Mouse (Mus musculus): Measurements from ENCODE around the gene Med11.

- TF ChIP-seq CTCF (IDR thresholded peaks at IDR 0.05; ENCODE audit: borderline replicate concordance, extremely low read depth, insufficient read depth, insufficient read length), result no peak
- TF ChIP-seq POLR2A (IDR thresholded peaks at IDR 0.05; ENCODE audit: borderline replicate concordance, extremely low read depth, insufficient read depth, insufficient read length, poor library complexity, severe bottlenecking), result no peak
Measured at GRCm38 (mm10) chr11:70485498-70485897, 33.8 kb downstream of the Med11 start.

Measured in brain, embryonic 14.5 days (tissue).